Comparison of ENCODE assay signal across 7 mouse cellular contexts in genomic region chr4:141404518-141405313, GRCm38 (mm10). TPM values are rescaled to one million over a fixed set of nuclear protein-coding genes. Genes with fewer than 3 reads are reported as not detected.
A peak's percentile ranks its signal among the peaks of the same experiment; 100 is the strongest.
DNase-seq lines count a peak whose midpoint lies in the region; ATAC-seq lines count a peak whose summit lies in the region.

No protein-coding gene starts in this region.

- peak overlapping the region; percentile 23 for H3K4me3 ChIP-seq in intestine, embryonic 16.5 days (ENCODE audit: low read length)
- H3K4me3 ChIP-seq in midbrain, embryonic 12.5 days, result no peak overlapping the region

- H3K4me1 ChIP-seq in intestine, embryonic 16.5 days (ENCODE audit: control insufficient read depth, insufficient read depth, low read length), result peaks cover 15% of the 10 kb centered on the region
- peaks cover 3% of the 10 kb centered on the region; the same call in 1 of the 2 replicates for H3K4me1 ChIP-seq in midbrain, embryonic 12.5 days

- intact Hi-C loops in left cerebral cortex, postnatal 25 days (cut with DNase I), result loop anchor here (1.0 to 2.0 kb wide), 2 partner anchors 26 to 171 kb away; no protein-coding TSS in a partner anchor

- H3K36me3 ChIP-seq in intestine, embryonic 16.5 days (ENCODE audit: control insufficient read depth, insufficient read depth, low read length), result no peaks in the 10 kb centered on the region
- no peaks in the 10 kb centered on the region for H3K36me3 ChIP-seq in midbrain, embryonic 12.5 days

- peak overlapping the region; percentile 43 for H3K4me2 ChIP-seq in intestine, embryonic 16.5 days (ENCODE audit: low read depth, low read length)
- peak overlapping the region; percentile 29; the same call in 1 of the 2 replicates for H3K4me2 ChIP-seq in midbrain, embryonic 12.5 days (replicated peaks)

- DNase-seq in adrenal gland, adult (ENCODE audit: inconsistent age in 2 of 2, low spot score in 1 of 2), result peak; percentile 85 to 96
- DNase-seq in embryo, embryonic 11 days, result peak; percentile 81
- peak; percentile 79 to 82 for DNase-seq in gastrocnemius, postnatal 4 days (ENCODE audit: low spot score in 2 of 2)
- peak; percentile 86 to 94 for DNase-seq in left cerebral cortex, postnatal 25 days (ENCODE audit: low spot score in 2 of 2)
- peak; percentile 80 for DNase-seq in skeletal muscle tissue, adult 2 months (ENCODE audit: low read depth, low spot score)

- 11% methylated on average over 15 of the region's 15 CpGs for WGBS in intestine, embryonic 16.5 days
- WGBS in midbrain, embryonic 12.5 days, result 15% methylated on average over 15 of the region's 15 CpGs

- ATAC-seq in intestine, embryonic 16.5 days, result peak; percentile 82
- peak; percentile 73 for ATAC-seq in midbrain, embryonic 12.5 days (ENCODE audit: low FRiP score, low read depth)

- no peak overlapping the region for H3K27ac ChIP-seq in intestine, embryonic 16.5 days (ENCODE audit: low read length)
- no peak overlapping the region for H3K27ac ChIP-seq in midbrain, embryonic 12.5 days (replicated peaks)

- peak overlapping the region; percentile 38; the same call in 1 of the 2 replicates for H3K9ac ChIP-seq in intestine, embryonic 16.5 days (ENCODE audit: low read depth, low read length)
- peak overlapping the region; percentile 37; the same call in 1 of the 2 replicates for H3K9ac ChIP-seq in midbrain, embryonic 12.5 days (replicated peaks)

- H3K27me3 ChIP-seq in intestine, embryonic 16.5 days (replicated peaks; ENCODE audit: control insufficient read depth, insufficient read depth, low read length), result no peaks in the 10 kb centered on the region
- peaks cover 28% of the 10 kb centered on the region for H3K27me3 ChIP-seq in midbrain, embryonic 12.5 days

- no peaks in the 10 kb centered on the region for H3K9me3 ChIP-seq in intestine, embryonic 16.5 days (ENCODE audit: control insufficient read depth, low read length)
- H3K9me3 ChIP-seq in midbrain, embryonic 12.5 days, result no peaks in the 10 kb centered on the region

RNA-seq across cellular contexts. Expression of gene Clcnka, which starts 6.2 kb away (rescaled TPM):
- 1 to 10 TPM; 1.6 to 2.6 TPM for total RNA-seq in gastrocnemius, postnatal 4 days (2021)
- 0.13 and 0.15 TPM in 2 replicates for polyA plus RNA-seq in intestine, embryonic 16.5 days (2015; fragmentation: Nextera tagmentation; extraction: Ambion mirVana)
- not detected for total RNA-seq in left cerebral cortex, postnatal 25 days (2021)
- polyA plus RNA-seq in midbrain, embryonic 12.5 days (2016; fragmentation: Nextera tagmentation; extraction: Ambion mirVana), result not detected in 2 replicates

RNA-seq across cellular contexts. Expression of gene Clcnkb, which starts 11.1 kb away (rescaled TPM):
- under 1 TPM; 0.34 to 0.88 TPM for total RNA-seq in gastrocnemius, postnatal 4 days (2021)
- 0.24 TPM in 1 of 2 replicates, not detected in the other for polyA plus RNA-seq in intestine, embryonic 16.5 days (2015; fragmentation: Nextera tagmentation; extraction: Ambion mirVana)
- not detected for total RNA-seq in left cerebral cortex, postnatal 25 days (2021)
- polyA plus RNA-seq in midbrain, embryonic 12.5 days (2016; fragmentation: Nextera tagmentation; extraction: Ambion mirVana), result not detected in 2 replicates

RNA-seq across cellular contexts. Expression of gene Hspb7, which starts 15.9 kb away (rescaled TPM):
- total RNA-seq in gastrocnemius, postnatal 4 days (2021), result 100 to 1,000 TPM; 154 to 183 TPM
- 5.3 and 6.6 TPM in 2 replicates for polyA plus RNA-seq in intestine, embryonic 16.5 days (2015; fragmentation: Nextera tagmentation; extraction: Ambion mirVana)
- total RNA-seq in left cerebral cortex, postnatal 25 days (2021), result under 1 TPM; 0.39 to 0.66 TPM
- 0.13 TPM in 1 of 2 replicates, not detected in the other for polyA plus RNA-seq in midbrain, embryonic 12.5 days (2016; fragmentation: Nextera tagmentation; extraction: Ambion mirVana)

RNA-seq across cellular contexts. Expression of gene Srarp, which starts 31.2 kb away (rescaled TPM):
- total RNA-seq in gastrocnemius, postnatal 4 days (2021), result not detected
- not detected in 2 replicates for polyA plus RNA-seq in intestine, embryonic 16.5 days (2015; fragmentation: Nextera tagmentation; extraction: Ambion mirVana)
- total RNA-seq in left cerebral cortex, postnatal 25 days (2021), result 1 to 10 TPM; 4.7 to 6.0 TPM
- 0.20 TPM in 1 of 2 replicates, not detected in the other for polyA plus RNA-seq in midbrain, embryonic 12.5 days (2016; fragmentation: Nextera tagmentation; extraction: Ambion mirVana)

RNA-seq across cellular contexts. Expression of gene Fam131c, which starts 36.7 kb away (rescaled TPM):
- under 1 TPM in 1 of 2 experiments, not detected in 1; 0.25 TPM for total RNA-seq in gastrocnemius, postnatal 4 days (2021)
- polyA plus RNA-seq in intestine, embryonic 16.5 days (2015; fragmentation: Nextera tagmentation; extraction: Ambion mirVana), result 1.5 and 1.6 TPM in 2 replicates
- total RNA-seq in left cerebral cortex, postnatal 25 days (2021), result 1 to 10 TPM; 3.1 to 3.5 TPM
- polyA plus RNA-seq in midbrain, embryonic 12.5 days (2016; fragmentation: Nextera tagmentation; extraction: Ambion mirVana), result 3.5 and 3.8 TPM in 2 replicates

Comparison
In these comparisons a context has a peak if more than half of its experiments do, and no peak if none do; other contexts are left out.
1. RNA of gene Hspb7, which starts 15.9 kb away (total RNA-seq): 154 to 183 TPM in gastrocnemius, postnatal 4 days; 0.39 to 0.66 TPM in left cerebral cortex, postnatal 25 days; every median in the first group is over 10 times any median in the second.
2. Peak in every context shown above with its lines, with median percentiles within 50 percentile points of each other: DNase-seq.